Mouse (Mus musculus) kidney, postnatal 14 days (tissue): ENCODE results near the gene Clint1.

ENCODE experiments used
- DNase-seq: peaks from one replicate; pipeline ENCODE4 v3.0.0; 2022; ENCODE audit warnings: mixed read lengths

Gene Clint1

DNA sequence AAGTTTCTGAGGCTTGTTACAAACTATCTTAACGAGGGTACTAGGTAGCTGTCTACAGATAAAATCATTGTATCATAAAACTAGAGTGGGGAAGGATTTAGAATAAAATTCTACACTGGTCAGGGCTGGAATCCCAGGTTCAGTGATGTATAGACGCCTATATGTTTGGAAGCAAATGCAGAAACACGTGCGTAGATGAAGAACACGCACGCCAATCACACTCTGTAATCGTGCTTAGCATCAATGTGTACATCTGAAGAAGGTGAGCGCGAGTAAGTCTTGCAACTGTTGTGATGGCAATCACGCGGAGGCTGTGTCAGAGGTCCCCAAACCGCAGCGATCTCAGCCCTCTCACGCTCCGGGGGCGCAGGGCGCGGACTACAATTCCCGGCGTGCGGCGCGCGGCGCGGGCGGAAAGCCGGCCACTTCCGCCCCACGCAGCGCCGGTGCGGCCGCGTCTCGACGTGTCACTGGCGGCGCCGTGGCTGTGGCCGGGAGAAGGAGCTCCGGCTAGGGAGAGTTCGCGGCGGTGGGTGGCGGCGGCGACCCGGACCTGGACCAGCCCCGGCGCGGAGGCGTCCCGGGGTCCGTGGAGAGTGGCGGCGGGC, at the start of gene Clint1:
Clint1 (plus strand) TSS at position 536 of the 608 bp plus-strand sequence.
- DNase-seq = peak; percentile 89

DNA sequence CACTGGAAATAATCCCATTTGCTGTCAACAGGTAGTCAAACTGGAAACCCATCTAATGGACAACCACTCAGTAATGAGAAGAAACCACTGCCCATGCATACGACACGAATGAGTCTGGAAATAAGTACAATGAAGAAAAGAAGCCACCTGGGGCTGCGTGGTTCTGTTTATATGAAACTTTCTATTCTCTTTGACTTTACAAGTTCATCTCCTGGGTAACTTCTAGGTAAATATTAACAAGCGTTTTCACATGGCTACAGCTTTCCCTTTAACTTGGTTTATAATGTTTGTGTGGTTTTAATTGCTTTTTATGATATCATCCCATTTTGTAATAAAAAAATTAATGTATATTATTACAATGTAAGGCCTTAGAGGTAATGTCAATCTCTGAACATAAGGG, 47.8 kb upstream of the Clint1 start:
- no peak for DNase-seq

DNA sequence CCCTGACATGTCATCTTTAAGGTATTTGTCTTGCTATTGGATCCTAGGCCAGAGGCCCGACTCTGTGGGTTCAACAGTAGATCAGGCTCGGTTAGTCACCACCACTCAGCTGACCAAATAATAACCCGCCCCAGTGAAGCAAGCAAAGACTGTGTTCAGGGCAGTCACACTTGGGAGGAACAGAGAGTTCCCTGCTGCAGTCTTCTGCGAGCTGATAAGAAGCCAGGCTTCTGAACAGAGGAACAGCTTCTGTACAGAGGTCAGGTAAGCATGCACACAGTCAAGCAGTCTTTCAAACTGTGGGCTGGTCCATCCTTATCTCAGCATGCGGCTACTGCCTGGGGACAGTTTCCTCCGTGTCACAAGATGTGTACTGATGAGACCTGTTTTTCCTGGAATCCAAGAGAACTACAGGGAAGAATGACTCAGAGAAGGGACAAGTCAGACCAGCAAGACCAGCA, 46.5 kb upstream of the Clint1 start:
- DNase-seq = peak; percentile 39

DNA sequence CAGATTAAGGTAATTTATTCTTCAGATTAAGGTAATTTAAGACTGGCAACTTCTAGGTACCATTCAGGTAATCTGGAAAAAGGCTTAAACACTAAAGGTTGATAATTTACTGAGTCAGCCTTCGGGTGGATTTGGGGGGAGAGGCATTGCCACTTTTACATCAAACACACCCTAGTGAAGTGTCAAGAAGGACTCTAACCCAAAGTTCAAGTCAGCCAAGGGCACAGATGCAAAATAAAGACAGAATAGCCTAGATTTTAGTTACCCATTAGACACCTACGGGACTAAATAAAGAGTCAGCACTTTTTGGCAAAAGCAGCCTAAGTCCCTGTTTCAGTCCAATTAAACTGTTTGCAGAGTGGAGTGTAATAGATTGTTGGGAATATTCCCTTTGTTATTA, 46.0 kb upstream of the Clint1 start:
- peak; percentile 52 for DNase-seq

DNA sequence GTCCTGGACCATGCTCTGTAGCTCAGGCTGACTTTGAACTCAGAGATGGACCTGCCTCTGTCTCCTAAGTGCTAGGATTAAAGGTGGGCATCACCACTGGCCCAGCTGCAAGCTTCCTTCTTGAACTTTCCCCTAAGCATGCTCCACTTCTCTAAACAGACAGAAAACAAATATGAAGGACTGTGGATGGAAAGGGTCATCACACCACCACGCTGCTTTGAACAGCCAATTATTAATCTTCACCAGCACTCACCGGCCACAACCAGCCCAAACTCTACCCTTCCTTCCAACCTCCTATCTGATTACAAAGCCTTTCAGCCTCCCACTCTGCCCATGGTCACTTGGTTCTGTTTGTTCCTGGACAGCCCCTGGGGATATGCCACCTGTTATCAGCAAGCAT, 45.6 kb upstream of the Clint1 start:
- DNase-seq = peak; percentile 40

DNA sequence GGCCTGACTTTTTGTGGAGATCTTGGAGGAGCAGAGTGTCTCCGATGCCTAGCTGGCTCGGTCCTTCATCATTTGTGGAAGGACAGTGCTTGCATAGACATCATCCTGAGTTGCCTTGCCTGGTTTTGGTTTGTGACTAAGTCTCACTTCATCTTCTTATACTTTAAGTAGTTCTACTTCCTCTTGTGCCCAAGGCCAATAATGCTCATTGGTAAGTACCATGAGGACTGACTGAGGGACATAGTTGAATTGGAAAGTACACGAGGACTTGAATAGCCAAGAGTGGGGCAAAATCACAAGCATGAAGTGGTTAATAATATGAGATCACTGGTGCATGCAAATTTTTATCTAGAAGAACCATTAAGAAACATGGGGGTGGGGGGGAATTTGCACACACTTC, 45.0 kb upstream of the Clint1 start:
- no peak for DNase-seq

DNA sequence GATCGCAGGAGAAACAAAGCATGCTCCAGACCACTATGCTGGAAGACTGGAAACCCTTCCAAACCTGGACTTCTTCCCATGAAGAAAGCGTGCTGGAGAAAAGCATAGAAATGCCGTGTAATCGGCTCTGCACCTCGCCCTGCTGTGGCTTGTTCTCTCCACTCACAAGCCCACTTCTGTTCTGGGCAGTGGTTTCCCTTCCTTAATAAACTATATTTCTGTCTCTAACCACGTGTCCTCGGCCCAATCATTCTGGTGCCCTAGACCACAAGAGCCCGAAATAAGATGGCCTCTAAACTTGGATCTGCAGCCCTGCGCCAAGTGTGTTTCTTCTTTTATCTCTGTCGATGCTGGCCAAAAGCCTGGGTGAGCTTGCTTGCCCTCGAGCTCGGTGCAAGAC, 44.0 kb upstream of the Clint1 start:
- no peak for DNase-seq

DNA sequence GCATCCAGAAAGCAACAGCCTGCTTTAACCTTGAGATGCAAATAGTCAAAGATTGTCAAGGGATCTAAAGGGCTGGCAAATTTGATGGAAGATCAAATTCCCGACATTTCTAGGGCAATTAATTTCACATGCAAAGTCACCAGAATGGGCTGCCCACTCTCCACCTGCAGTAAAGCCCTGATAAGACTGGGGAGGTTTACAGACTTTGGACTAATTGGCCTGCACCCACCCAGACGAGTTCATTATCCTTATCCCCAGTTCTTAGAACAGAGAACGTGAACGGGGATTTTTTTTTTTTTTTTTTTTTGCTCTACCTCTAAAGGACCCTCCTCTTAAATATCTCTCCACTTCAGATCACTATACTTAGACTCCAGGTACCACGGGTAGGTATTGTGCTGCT, 42.4 kb upstream of the Clint1 start:
- no peak for DNase-seq

DNA sequence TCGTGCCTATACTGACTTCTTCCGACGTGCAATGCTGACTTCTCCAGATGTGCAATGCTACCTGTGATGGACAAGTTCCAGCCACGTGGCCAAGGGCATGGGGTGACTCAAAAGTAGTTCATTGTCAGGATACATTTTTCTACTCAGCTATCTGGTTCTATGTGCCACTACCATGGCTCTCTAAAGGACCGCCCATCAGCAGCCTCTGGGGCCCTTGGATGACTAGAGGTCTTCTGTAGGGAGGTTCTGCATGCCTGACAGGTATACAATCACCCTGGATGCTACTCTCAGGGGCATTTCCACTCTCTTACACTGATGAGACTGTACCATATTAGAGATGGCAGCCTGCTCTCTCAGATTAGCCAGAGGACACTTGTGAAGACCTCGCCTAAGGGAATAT, 41.8 kb upstream of the Clint1 start:
- no peak for DNase-seq

DNA sequence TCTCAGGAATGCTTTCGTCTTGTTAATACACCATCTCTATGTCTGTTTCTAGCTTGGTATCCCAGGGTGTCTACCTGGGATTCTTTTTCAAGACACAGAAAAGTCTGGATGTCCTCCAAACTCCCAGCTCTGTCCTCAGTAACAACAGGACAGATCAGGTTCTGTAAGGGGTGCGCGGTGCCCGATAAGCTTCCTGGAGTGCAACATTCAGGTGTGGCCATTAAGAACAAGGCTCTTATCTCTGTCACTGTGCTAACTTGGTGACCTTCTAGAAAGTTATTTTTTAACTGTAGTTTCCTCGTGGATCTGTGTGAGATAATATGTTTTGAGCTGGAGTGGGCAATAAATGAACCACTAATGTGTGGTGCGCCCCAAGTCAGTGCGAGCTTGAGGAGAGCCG, 41.0 kb upstream of the Clint1 start:
- DNase-seq = no peak

DNA sequence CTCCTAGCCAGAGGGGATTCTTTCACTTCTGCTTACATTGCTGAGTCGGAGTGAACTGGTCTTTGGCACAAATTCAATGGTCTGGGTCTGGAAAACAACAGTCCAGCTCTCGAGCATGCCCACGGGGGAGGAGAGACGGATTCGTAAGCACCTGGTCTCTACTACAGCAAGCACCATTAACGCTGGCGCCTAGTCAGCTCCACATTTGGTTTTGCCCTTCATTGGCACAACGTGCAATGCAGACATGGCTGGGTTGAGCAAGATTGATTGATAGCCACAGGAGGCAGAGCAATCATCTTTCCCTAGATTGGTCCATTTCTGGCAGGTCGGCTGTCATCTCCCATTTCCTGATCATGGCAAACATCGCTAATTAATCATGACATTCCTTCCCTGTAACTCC, 36.2 kb upstream of the Clint1 start:
- DNase-seq = no peak

DNA sequence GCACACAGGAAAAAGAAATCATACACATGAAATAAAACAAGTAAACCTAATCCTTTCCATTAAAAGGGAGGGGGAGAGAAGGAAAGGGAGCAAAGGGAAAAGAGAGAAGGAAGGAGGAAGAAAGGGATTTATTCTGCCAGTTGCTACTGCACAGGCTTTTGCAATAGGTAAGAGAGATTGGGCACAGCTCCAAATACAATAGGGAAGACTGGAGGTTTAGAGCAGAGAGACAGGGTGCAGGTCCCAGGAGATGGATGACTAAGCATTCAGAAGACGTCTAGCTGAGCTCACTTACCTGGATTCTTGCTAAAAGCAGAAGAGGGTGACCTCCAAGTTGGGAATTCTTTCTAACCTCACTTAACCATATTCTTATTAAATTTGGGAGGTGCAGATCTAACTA, 35.1 kb upstream of the Clint1 start:
- no peak for DNase-seq

DNA sequence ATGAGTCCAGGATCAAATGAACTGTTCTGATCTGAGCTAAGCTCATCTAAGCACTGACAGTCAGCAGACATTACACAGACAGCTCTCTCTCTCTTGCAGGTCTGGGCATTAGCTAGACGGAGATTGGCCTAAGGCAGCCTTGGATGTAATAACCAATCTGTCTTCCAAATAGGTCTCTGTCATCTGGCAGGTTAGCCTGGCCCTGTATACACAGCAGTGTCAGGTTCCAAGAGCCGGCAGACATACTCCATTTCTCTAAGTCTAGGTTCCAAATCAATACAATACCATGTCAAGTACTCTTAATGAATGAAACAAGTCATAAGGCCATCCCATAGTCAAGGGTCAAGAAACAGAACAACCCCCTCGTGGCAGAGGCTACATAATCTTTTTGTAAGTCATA, 33.9 kb upstream of the Clint1 start:
- no peak for DNase-seq

DNA sequence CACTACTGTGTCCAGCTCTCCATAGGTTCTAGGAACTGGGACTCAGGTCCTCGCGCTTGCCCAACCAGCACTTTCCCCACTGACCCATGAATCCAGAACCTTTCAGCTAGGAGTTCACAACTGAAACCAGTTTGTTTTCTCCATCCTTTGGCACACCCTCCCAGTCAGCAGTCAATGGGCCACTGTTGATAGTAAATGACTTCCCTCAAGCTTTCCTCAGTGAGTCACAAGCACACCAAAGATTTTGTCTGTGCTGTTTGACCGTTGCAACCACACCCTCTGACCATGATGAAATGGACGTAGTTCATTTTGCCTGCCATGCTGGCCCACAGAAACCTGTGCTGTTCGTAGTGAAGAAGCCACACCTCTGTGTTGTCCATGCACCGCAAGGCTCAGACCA, 30.9 kb upstream of the Clint1 start:
- DNase-seq = no peak

DNA sequence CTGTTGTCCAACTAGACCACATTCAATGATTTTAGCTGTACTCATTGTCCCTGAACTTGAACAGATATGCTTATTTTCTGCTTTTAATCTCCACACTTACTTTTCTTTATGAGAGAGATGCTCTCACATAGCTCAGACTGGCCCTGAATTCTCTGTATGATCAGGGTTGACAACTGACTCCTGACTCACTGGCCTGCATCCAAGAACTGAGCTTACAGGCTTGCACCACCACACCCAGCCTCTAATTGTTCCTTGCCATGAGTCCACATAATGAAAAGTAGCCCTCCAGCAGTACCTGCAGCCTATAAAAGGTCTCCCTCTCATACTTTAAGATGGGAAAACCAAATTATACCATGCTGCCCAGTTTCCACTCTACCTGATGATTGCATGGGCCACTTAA, 21.7 kb upstream of the Clint1 start:
- DNase-seq = peak; percentile 34

DNA sequence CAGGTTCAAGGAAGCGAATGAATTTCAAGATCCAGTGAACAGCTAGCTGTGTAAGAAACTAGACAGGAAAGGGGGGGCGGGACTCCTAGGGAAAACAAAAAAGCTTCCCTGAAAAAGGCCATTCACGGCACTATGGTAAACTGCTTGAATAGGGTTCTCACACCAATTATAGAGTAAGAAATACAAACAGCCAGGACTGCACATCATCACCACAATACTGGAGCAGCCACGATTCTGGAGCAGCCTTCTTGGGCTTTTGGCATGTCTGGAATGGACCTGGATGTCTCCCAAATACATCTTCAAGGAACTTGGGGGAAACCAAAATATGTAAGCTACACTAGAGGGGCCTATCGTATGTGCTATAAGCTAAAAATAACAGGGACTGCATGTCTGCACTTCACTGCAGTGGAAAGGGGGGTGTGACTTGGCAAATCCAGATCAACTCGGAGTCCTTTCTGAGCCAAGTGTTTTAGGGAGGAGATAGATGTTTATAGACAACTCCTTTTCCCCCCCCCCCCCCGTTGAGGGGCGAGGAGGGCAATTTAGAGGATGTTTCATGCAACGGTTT, 21.0 kb upstream of the Clint1 start:
- no peak for DNase-seq

DNA sequence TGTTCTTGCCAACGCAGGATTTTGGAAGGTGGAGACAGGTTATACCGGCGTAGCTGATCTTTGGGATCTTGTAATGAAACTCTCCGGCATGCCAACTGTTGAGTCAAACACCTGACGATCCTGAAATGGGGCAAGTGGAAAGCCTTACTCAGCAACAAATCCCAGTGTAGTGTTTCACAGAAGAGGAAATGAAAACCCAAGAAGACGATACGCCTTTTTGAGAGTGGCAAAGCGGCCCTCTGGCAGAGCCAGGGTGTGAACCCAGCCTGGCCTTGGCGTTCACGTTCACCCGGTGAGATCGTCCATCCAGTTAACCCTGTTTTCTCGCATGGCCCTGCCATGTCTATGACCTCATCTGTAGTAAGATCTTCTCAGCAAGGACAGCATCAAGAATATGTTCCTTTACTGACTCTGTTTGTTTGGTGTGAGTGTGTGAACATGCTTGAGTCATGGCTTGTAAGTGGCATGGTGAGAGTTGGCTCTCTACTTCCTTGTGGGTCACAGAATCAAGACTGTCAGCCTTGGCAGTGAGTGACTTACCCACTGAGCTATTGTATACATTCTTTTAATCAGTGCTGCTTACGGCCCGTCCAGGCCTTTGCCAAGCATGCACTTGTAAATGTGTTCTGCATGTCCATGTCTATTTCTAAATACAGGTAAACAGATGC, 20.2 kb upstream of the Clint1 start:
- DNase-seq = no peak

DNA sequence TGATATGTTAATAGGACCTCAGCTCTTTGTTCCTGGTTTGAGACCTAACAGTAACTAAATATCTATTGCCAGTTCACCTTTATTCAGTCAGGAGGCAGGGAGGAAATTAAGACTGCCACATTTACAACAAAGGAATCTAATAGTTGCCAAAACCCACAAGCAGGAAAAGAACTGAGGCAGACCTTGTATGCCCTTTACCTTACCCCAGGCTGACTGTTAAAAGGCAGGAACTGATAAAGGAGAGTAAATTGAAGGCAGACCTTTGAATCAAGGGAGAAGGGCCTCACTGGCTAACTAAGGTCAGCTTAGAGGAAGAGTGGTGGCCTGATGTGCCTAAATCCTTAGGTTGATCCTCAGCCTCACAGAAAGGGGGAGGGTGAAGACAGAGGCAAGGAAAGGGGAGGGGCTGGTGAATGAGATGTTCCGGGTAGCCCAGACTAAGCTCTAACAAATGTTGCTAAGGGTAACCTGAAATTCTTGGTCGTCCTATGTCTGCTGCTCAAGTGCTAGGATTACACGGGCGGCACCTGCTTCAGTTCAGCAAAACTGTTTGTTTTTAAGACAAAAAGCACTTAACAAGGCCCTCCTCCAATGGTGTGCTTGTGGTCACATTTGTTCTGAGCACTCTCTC, 16.1 kb upstream of the Clint1 start:
- DNase-seq = no peak

DNA sequence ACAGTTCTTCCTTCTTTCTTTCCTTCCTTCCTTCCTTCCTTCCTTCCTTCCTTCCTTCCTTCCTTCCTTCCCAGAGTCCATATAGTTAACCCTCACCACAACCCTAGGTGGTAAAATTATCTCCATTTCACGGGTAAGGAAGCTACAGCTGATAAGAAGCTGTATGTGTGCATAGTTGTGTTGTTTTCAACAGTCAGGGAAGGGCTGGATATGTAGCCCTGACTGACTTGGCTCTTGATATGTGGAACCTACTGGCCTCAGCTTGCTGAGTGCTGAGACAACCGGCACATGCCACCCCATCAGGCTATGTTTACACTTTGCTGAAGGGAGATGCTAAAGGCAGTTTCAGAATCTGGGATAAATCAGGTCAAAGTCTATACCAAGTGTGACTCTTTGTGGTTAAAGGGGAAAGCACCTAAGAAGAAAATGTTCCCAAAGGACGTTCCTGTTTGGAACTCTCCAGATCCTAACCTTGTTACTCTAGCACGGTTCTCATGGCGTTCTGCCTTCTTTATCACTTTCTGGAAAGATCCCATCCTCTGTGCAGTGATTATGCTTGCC, 14.5 kb upstream of the Clint1 start:
- peak; percentile 39 for DNase-seq

DNA sequence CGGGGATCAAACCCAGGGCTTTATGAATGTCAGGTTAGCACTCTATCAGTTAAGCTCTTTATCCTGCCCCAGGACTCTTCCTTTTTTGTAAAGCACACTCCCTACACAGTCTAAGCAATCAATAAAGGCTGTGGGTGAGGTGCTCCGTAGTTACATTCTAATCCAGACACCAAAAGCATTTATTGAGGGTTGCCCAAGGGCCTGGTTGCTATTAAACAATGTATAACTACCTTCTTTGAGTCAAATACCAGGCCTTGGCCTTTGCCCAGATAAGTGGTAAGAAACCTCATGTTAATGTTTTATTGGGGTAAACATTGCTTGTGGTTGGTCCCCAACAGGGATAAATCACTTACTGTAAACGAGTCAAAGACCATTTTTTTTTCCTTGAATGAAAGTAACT, 13.4 kb upstream of the Clint1 start:
- DNase-seq = peak; percentile 86

DNA sequence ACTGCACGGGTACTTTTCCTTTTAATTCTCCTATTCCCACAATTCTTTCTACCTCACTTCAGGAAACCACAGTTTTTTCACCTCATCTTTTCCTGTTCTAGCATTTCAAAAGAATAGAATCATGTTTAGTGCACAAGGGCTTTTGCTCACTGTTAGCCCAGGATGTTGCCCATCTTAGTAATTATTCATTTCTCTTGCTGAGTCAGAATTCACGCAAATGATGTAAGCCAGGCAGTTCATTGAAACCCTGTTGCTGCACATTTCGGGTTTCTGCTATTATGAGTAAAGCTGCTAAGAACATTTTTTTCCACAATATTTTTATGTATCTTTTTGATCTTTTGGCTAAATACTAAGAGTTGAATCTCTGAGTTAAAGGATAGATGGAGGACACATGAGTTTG, 11.5 kb upstream of the Clint1 start:
- DNase-seq = no peak

DNA sequence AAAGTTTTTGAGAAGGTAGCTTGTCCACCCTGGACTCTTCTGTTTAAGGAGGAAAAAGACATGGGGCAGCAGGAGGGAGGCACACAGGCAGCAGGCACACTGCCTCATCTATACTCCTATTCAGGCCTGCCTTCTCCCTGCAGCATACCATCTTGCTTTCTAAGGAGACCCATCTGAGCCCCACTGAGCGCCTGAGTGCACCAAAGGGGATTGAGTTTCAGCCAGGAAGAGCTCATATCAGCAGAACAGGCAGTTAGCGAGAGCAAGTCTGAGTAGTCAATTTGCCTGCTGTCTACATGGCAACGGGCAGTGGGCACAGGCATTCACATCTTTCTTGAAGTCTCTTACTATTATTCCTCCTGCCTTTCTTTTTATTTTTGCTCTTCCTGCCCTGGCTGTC, 5.8 kb upstream of the Clint1 start:
- DNase-seq = no peak

DNA sequence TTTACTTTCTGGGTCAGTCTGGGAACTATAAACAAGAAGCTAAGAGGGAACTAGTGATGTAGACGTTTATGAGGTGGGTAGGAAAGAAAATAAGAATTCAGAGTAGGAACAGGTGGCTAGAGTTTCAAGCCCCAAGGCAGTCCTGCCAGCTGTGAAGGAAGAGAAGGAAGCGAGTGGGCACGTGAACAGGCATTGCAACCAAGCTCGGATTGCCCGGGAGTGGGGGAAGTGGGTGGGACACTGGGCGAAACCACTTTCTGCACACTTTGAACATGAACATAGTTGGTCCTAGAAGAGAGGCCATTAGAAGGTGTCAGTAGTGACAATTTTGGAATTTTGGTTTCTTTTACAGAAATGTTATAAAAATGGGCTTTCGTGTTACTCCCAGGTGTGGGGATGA, 4.3 kb upstream of the Clint1 start:
- no peak for DNase-seq

DNA sequence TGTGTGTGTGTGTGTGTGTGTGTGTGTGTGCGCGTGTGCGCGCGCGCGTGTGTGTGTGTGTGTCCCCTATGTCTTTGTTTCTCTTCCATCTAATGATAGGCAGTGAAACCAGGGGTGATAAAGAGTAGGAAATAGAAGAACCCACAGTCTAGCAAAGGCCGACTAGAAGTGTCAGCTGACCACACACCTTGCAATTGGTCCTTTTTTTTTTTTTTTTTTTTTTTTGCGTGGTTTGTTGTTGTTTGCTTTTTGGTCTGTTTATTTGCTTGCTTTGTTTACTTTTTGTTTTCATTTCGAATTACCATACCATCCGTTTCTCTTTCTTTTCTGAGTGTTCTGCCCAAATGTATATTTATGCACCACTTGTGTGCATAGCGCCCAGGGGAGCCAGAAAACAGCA, 3.6 kb upstream of the Clint1 start:
- DNase-seq = no peak
